Mouse (Mus musculus): ENCODE results near the gene Mttp. TPM values are rescaled to one million over a fixed set of nuclear protein-coding genes. Genes with fewer than 3 reads are reported as not detected.
A peak's percentile ranks its signal among the peaks of the same experiment; 100 is the strongest.

Mttp gene
- polyA plus RNA-seq, 1 experiment, result 4.9 TPM

DNA sequence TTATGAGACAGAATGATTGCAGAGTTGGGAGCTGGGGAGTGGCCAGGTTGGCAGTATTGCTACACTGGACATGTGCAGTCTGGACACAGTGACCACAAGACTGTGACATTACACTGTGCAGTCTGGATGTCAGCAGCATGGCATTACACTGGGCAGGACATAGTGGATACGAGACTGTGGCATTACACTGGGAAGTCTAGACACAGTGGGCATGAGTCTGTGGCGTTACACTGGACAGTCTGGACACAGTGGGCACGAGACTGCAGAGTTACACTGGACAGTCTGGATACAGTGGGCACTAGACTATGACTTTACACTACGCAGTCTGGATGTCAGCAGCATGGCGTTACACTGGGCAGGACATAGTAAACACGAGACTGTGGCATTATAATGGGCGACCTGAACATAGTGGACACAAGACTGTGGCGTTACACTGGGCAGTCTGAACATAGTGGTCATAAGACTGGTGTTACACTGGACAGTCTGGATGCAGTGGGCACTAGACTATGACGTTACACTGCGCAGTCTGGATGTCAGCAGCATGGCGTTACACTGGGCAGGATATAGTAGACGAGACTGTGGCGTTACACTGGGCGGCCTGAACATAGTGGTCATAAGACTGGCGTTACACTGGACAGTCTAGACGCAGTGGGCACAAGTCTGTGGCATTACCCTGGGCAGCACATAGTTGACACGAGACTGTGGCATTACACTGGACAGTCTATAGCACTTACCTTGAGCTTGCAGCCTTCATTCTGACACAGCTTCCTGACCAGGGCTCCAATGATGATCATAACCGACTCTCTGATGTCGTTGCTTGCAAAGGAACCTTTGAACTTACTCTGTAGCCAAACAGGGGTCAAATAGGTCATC lies 33.6 kb downstream of the Mttp start:
- DNase-seq (ENCODE audit: low read depth), result no peak
- TF ChIP-seq POLR2A (IDR thresholded peaks at IDR 0.05; ENCODE audit: borderline replicate concordance, extremely low read depth, insufficient read depth, insufficient read length, poor library complexity, severe bottlenecking) (no peak), CTCF (IDR thresholded peaks at IDR 0.05; ENCODE audit: borderline replicate concordance, extremely low read depth, insufficient read depth, insufficient read length) (no peak)

DNA sequence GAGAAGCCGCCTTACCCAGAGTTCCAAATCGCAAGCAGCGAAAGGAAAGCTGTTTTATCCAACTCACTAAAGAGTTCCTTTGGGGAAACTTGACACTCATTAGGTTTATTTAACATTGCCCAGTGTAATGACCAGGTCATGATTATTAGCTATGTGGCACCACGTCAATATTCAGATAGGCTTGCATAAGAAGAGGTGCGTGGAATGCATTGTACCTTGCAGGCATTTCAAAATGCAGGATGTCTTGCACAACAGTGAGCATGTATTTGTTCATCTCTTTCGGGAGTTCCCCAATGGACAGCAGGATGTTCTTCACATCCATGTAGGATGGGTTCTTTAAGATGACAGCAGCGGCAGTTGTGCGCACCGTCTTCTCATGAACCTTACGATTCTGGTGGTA lies 37.9 kb downstream of the Mttp start:
- no peak for DNase-seq (ENCODE audit: low read depth)
- TF ChIP-seq CTCF (IDR thresholded peaks at IDR 0.05; ENCODE audit: borderline replicate concordance, extremely low read depth, insufficient read depth, insufficient read length) (no peak), POLR2A (IDR thresholded peaks at IDR 0.05; ENCODE audit: borderline replicate concordance, extremely low read depth, insufficient read depth, insufficient read length, poor library complexity, severe bottlenecking) (no peak)

DNA sequence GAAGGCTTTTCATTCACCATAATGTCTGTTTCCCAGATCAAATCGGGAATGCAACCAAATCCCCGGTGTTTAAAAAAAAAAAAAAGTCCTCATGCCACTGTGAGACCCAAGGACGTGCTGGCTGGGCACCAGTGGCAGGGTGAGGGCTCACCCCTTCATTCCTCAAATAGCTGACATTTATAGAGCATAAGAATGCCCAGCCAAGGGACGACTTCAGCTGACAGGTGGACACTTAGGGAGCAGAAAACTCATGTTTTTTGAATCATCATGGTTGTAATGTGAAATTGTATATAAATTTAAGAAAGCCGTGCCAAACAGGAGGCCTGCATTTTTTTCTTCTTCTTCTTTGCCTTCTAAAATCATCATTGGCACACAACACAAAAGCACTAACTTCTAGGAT lies 39.7 kb downstream of the Mttp start:
- no peak for DNase-seq (ENCODE audit: low read depth)
- TF ChIP-seq POLR2A (IDR thresholded peaks at IDR 0.05; ENCODE audit: borderline replicate concordance, extremely low read depth, insufficient read depth, insufficient read length, poor library complexity, severe bottlenecking) (no peak), CTCF (IDR thresholded peaks at IDR 0.05; ENCODE audit: borderline replicate concordance, extremely low read depth, insufficient read depth, insufficient read length) (no peak)

DNA sequence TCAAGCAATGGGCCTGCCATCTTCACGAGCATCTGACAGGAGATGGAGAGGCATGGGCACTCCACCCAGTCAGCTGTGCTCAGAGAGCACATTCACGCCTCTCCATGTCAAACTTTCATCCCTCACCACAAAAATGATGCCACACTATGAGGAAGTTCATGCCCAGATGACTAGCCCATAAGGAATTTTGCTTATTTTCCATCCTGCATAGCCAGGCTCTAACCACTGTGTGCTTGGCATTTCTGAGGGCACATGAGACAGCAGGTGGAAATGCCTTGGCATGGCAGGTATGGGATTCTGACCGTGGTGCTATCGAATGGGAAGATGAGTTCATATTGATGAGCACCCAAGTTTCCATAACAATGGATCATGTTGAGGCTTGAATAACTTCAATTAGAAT lies 41.1 kb downstream of the Mttp start:
- TF ChIP-seq POLR2A (IDR thresholded peaks at IDR 0.05; ENCODE audit: borderline replicate concordance, extremely low read depth, insufficient read depth, insufficient read length, poor library complexity, severe bottlenecking) (no peak), CTCF (IDR thresholded peaks at IDR 0.05; ENCODE audit: borderline replicate concordance, extremely low read depth, insufficient read depth, insufficient read length) (no peak)
- DNase-seq (ENCODE audit: low read depth), result no peak

DNA sequence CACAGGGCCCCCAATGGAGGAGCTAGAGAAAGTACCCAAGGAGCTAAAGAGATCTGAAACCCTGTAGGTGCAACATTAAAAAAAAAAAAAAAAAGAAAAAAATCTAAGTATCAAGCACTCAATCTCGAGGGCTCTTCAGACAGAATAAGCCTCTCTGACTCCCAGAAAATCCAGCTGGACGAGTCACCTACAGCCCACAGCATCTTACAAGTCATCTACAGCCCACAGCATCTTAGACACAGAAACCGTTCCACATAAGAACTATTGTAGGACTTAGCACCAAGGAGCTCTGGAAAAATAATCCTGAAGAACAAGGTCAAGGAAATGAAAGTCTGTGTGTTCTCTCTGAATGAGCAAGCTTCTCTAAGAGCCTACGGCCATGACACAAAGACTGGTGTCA lies 42.8 kb downstream of the Mttp start:
- TF ChIP-seq CTCF (IDR thresholded peaks at IDR 0.05; ENCODE audit: borderline replicate concordance, extremely low read depth, insufficient read depth, insufficient read length) (no peak), POLR2A (IDR thresholded peaks at IDR 0.05; ENCODE audit: borderline replicate concordance, extremely low read depth, insufficient read depth, insufficient read length, poor library complexity, severe bottlenecking) (no peak)
- DNase-seq (ENCODE audit: low read depth), result no peak

DNA sequence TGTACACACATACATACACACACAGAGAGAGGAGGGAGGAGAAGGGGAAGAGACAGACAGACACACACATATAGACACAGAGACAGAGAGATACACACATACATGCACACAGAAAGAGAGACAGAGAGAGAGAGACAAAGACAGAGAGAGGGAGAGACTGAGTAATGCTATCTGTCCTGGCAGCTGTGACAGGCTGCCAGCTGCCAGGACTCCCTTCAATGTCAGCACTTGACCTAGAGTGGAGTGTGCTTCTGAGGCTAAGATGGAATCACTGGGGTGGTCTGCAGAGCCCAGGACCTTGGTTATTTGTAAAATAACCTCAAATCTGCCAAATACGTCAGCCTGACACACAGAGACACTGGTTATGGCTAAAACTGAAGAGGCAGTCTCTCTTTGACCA lies 47.0 kb downstream of the Mttp start:
- DNase-seq (ENCODE audit: low read depth), result no peak
- TF ChIP-seq CTCF (IDR thresholded peaks at IDR 0.05; ENCODE audit: borderline replicate concordance, extremely low read depth, insufficient read depth, insufficient read length) (no peak), POLR2A (IDR thresholded peaks at IDR 0.05; ENCODE audit: borderline replicate concordance, extremely low read depth, insufficient read depth, insufficient read length, poor library complexity, severe bottlenecking) (no peak)

DNA sequence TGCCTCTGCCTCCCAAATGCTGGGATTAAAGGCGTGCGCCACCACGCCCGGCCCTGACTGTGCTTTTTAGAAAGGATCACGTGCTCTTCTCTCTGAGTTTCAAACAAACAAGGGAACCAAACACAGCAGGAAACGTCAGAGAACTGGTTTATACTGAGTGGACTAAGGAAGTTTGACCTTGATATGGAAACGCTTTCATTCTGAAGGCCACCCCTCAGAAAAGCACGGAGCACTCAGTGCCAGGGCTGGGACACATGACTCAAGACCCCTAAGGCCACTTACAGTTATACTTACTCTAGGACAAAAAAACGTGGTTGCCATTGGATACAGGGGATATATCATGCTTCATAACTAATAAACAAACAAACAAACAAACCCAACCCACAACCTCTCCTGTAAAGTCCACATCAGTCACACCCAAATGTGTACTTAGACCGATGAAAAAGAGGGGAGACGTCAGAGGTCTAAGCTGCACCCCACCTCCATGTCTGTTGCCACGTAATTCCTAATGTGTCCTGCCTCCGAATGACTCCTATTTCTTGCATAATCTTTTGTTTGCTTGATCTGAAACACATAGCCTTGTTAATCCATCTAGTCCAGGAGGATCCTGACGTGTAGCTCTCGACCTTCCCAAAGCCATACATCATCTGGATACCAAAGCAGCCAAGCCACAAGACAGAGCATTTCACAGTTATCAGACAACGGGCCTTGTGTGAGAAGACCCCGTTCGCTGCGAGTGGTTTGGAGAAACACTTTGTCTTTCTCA lies 48.3 kb downstream of the Mttp start:
- DNase-seq (ENCODE audit: low read depth), result no peak

DNA sequence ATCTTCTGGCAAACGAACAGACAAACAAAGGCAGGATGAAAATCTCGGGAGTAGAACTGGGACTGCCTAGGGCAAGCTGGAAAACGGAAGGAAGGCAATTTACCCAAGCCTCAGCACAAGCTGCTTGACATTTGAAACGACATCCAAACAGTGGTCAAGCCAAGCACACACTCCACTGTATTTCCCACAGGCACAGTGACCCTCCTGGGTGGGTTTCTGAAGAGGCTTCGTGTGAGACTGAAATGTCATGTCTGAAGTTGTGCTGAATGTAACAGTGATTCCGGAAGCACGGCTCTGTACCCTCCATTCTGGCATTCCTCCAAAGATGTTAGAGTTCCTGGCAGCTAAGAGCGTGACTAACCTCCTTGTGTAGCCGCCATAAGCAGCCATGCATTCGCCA lies 49.0 kb downstream of the Mttp start:
- TF ChIP-seq CTCF (IDR thresholded peaks at IDR 0.05; ENCODE audit: borderline replicate concordance, extremely low read depth, insufficient read depth, insufficient read length) (no peak), POLR2A (IDR thresholded peaks at IDR 0.05; ENCODE audit: borderline replicate concordance, extremely low read depth, insufficient read depth, insufficient read length, poor library complexity, severe bottlenecking) (no peak)
- DNase-seq (ENCODE audit: low read depth), result peak; percentile 84

More for the DNA sequence above, 48.3 kb downstream of the Mttp start:
- TF ChIP-seq CTCF (IDR thresholded peaks at IDR 0.05; ENCODE audit: borderline replicate concordance, extremely low read depth, insufficient read depth, insufficient read length) (no peak), POLR2A (IDR thresholded peaks at IDR 0.05; ENCODE audit: borderline replicate concordance, extremely low read depth, insufficient read depth, insufficient read length, poor library complexity, severe bottlenecking) (no peak)

DNA sequence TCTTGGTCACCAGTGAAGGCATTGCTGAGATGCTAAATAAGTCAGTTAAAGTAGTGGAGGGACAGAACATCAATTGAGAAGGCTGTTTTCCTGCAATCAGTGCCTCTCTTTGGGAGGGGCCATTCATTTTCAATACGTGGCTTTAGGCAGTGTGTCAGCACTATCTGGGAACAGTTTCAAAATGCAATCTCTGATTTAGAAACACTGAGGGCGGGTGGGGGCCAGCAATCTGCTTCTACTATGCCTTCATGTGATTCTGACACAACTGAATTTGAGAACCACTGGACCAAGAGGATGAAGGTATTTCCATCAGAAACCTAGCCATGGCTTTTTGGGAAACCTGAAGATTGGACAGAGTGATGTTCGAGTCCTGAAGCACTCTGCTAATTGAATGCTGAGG lies 49.5 kb downstream of the Mttp start:
- TF ChIP-seq CTCF (IDR thresholded peaks at IDR 0.05; ENCODE audit: borderline replicate concordance, extremely low read depth, insufficient read depth, insufficient read length) (no peak), POLR2A (IDR thresholded peaks at IDR 0.05; ENCODE audit: borderline replicate concordance, extremely low read depth, insufficient read depth, insufficient read length, poor library complexity, severe bottlenecking) (no peak)
- DNase-seq (ENCODE audit: low read depth), result peak; percentile 43

DNA sequence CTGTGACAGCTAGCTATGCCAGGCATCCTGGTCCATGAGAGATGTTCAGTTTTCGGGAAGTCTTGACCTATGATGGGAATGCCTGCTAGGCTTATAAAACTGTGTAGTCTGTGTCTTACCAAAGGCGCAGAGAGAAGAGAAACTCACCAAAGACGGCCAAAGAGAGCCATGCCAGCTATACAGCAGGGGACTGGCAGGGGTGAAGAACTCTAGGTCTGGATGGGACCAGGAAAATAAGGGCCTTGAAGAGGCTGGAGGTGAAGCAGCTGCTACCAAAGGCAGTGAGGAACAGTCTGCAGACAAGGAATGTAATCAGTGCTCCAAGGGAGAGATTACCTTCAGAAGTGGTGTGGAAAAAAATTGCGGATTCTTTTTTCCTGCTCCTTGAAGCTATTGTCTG lies 60.9 kb downstream of the Mttp start:
- no peak for DNase-seq (ENCODE audit: low read depth)
- no peak for TF ChIP-seq POLR2A (IDR thresholded peaks at IDR 0.05; ENCODE audit: borderline replicate concordance, extremely low read depth, insufficient read depth, insufficient read length, poor library complexity, severe bottlenecking)
- TF ChIP-seq CTCF (IDR thresholded peaks at IDR 0.05; ENCODE audit: borderline replicate concordance, extremely low read depth, insufficient read depth, insufficient read length), result no peak

DNA sequence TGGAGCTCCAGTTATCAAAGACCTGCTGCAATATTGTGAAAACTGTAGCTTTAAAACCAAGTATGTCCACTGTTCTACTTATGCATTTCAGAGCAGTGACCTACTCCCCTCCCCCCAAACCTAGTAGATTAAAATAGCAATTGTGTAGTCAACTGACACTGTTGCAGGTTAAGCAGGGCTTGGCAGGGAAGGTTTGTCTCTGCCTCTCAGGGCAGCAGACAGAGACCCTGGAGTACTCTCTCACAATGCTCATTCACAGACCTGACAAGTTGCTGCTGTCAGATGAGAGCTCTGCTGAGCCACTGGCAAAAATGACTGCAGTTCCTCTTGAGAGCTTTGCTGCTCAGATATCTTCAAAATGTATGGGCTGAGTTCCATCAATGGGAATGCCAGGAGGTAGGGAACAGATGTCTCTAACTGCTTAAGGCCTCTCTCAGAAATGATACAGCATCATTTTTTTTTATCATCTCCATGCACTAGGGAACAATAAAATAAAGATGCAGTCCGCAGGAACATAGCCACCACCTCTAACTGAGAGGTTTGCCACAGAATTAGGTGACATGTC lies 61.6 kb downstream of the Mttp start:
- TF ChIP-seq CTCF (IDR thresholded peaks at IDR 0.05; ENCODE audit: borderline replicate concordance, extremely low read depth, insufficient read depth, insufficient read length), result no peak
- TF ChIP-seq POLR2A (IDR thresholded peaks at IDR 0.05; ENCODE audit: borderline replicate concordance, extremely low read depth, insufficient read depth, insufficient read length, poor library complexity, severe bottlenecking), result no peak
- DNase-seq (ENCODE audit: low read depth), result peak; percentile 66
